Mouse (Mus musculus) limb, embryonic 14.5 days (tissue): ENCODE data around the gene Cryzl2. TPM values are rescaled to one million over a fixed set of nuclear protein-coding genes. Genes with fewer than 3 reads are reported as not detected.

ENCODE experiments used
- ATAC-seq: fragments of 200-750 bp; cut with Nextera tagmentation; 2 replicates; pipeline ENCODE4 v1.8.0; 2017; ENCODE audit warnings: low read depth, moderate number of reproducible peaks, moderate TSS enrichment; ENCODE audit not compliant: low FRiP score
- DNase-seq: peaks from one replicate; pipeline ENCODE4 v3.0.0-alpha.2; 2015; ENCODE audit warnings: low spot score
- H3K27ac ChIP-seq: fragments of 300-500 bp; sonication (generic); replicated peaks from 2 replicates; pipeline ENCODE4 v1.5.1; 2014; ENCODE audit warnings: low read depth, mild to moderate bottlenecking, low read length, moderate library complexity, mixed read lengths
- H3K27me3 ChIP-seq: fragments of 300-500 bp; sonication (generic); 2 replicates; pipeline ENCODE4 v1.6.1; 2014; ENCODE audit warnings: low read length, mixed read lengths; ENCODE audit not compliant: control insufficient read depth, insufficient read depth
- H3K36me3 ChIP-seq: fragments of 300-500 bp; sonication (generic); 2 replicates; pipeline ENCODE4 v1.6.1; 2014; ENCODE audit warnings: mild to moderate bottlenecking, low read length, moderate library complexity, mixed read lengths; ENCODE audit not compliant: control insufficient read depth, insufficient read depth
- H3K4me1 ChIP-seq: fragments of 300-500 bp; sonication (generic); 2 replicates; pipeline ENCODE4 v1.6.1; 2014; ENCODE audit warnings: antibody characterized with exemption, low read length, mixed read lengths; ENCODE audit not compliant: control insufficient read depth, insufficient read depth
- H3K4me2 ChIP-seq: fragments of 300-500 bp; sonication (generic); replicated peaks from 2 replicates; pipeline ENCODE4 v1.6.1; 2014; ENCODE audit warnings: low read depth, mild to moderate bottlenecking, low read length, moderate library complexity; ENCODE audit not compliant: severe bottlenecking
- H3K4me3 ChIP-seq: fragments of 300-500 bp; sonication (generic); replicated peaks from 2 replicates; pipeline ENCODE4 v1.5.1; 2014; ENCODE audit warnings: low read length
- H3K9ac ChIP-seq: fragments of 300-500 bp; sonication (generic); 2 replicates; pipeline ENCODE4 v1.6.1; 2014; ENCODE audit warnings: mild to moderate bottlenecking, low read depth, low read length, moderate library complexity; ENCODE audit not compliant: severe bottlenecking
- H3K9me3 ChIP-seq: fragments of 300-500 bp; sonication (generic); 2 replicates; pipeline ENCODE4 v1.6.1; 2016; ENCODE audit warnings: low read length; ENCODE audit not compliant: control insufficient read depth
- POLR2A ChIP-seq: fragments of 200-500 bp; IDR thresholded peaks from 2 replicates; pipeline ENCODE4 v1.8.0; 2012; ENCODE audit warnings: inconsistent platforms, mild to moderate bottlenecking, moderate library complexity, borderline replicate concordance; ENCODE audit not compliant: insufficient read depth, insufficient read length; ENCODE audit errors: extremely low read depth
- WGBS: fragments of 180-500 bp; shearing (Covaris S2); extraction: QIAGEN DNeasy Blood & Tissue Kit; methylation state at CpG from one replicate; pipeline ENCODE4 v1.1.7; 2014; 5-methylcytosine and 5-hydroxymethylcytosine counted together
- polyA plus RNA-seq, 2 experiments: library from polyadenylated mRNA; depleted of rRNA in 1 of 2; stranded (reverse) in 1 of 2; unstranded in 1 of 2; fragments of >200 nt; fragmentation: Nextera tagmentation in 1 of 2; extraction: Ambion mirVana in 1 of 2; gene quantifications; 2 replicates each; pipeline versions ENCODE4 v1.2.1 to v1.2.3; 2012 to 2014

Cryzl2 gene
- polyA plus RNA-seq, 2 experiments = 8.7 to 12.9 TPM

GRCm38 (mm10) chr1:157526625-157527024 is 68.2 kb downstream of the Cryzl2 start:
- H3K36me3 ChIP-seq = no peaks in the 10 kb centered on the region
- ATAC-seq = no peak
- H3K4me2 ChIP-seq = no peak overlapping the region
- H3K27me3 ChIP-seq = no peaks in the 10 kb centered on the region
- H3K4me3 ChIP-seq = no peak overlapping the region
- H3K9me3 ChIP-seq = no peaks in the 10 kb centered on the region
- H3K27ac ChIP-seq = no peak overlapping the region
- TF ChIP-seq POLR2A = no peak
- no peak for DNase-seq
- H3K9ac ChIP-seq = no peak overlapping the region
- WGBS = 65% methylated on average over 5 of the region's 5 CpGs
- no peaks in the 10 kb centered on the region for H3K4me1 ChIP-seq

- no peak for TF ChIP-seq POLR2A
- peak overlapping the region; percentile 3; the same call in 1 of the 2 replicates for H3K9ac ChIP-seq
- no peaks in the 10 kb centered on the region for H3K4me1 ChIP-seq
- 39% methylated on average over 8 of the region's 8 CpGs for WGBS
- H3K36me3 ChIP-seq = no peaks in the 10 kb centered on the region
- no peak overlapping the region for H3K27ac ChIP-seq
- ATAC-seq (no peak), DNase-seq (no peak)
- no peaks in the 10 kb centered on the region for H3K9me3 ChIP-seq
- no peaks in the 10 kb centered on the region for H3K27me3 ChIP-seq
- no peak overlapping the region for H3K4me3 ChIP-seq
- no peak overlapping the region for H3K4me2 ChIP-seq
Observed at GRCm38 (mm10) chr1:157532826-157533460, 74.6 kb downstream of the Cryzl2 start.

- Histone ChIP-seq H3K4me1 (no peaks in the 10 kb centered on the region), H3K9me3 (no peaks in the 10 kb centered on the region), H3K4me3 (no peak overlapping the region), H3K27ac (no peak overlapping the region), H3K4me2 (no peak overlapping the region), H3K9ac (no peak overlapping the region), H3K27me3 (no peaks in the 10 kb centered on the region), H3K36me3 (no peaks in the 10 kb centered on the region)
- no peak for ATAC-seq
- DNase-seq = no peak
- WGBS = 100% methylated on average over 1 of the region's 1 CpGs
- no peak for TF ChIP-seq POLR2A
Observed at GRCm38 (mm10) chr1:157535571-157535970, 77.2 kb downstream of the Cryzl2 start.

GRCm38 (mm10) chr1:157536471-157536870 is 78.1 kb downstream of the Cryzl2 start:
- H3K4me1 ChIP-seq = no peaks in the 10 kb centered on the region
- WGBS = 9% methylated on average over 6 of the region's 6 CpGs
- no peaks in the 10 kb centered on the region for H3K27me3 ChIP-seq
- H3K9ac ChIP-seq = no peak overlapping the region
- H3K27ac ChIP-seq = no peak overlapping the region
- no peak for TF ChIP-seq POLR2A
- no peak overlapping the region for H3K4me2 ChIP-seq
- DNase-seq (peak; percentile 67), ATAC-seq (peak; percentile 44; the same call in 1 of the 2 replicates)
- no peak overlapping the region for H3K4me3 ChIP-seq
- no peaks in the 10 kb centered on the region for H3K36me3 ChIP-seq
- H3K9me3 ChIP-seq = no peaks in the 10 kb centered on the region

- Histone ChIP-seq H3K9ac (no peak overlapping the region), H3K27me3 (no peaks in the 10 kb centered on the region), H3K9me3 (no peaks in the 10 kb centered on the region), H3K36me3 (no peaks in the 10 kb centered on the region), H3K4me3 (no peak overlapping the region), H3K27ac (no peak overlapping the region), H3K4me1 (no peaks in the 10 kb centered on the region), H3K4me2 (no peak overlapping the region)
- no peak for DNase-seq
- WGBS = 77% methylated on average over 5 of the region's 5 CpGs
- no peak for TF ChIP-seq POLR2A
- ATAC-seq = no peak
Observed at GRCm38 (mm10) chr1:157537636-157538035, 79.3 kb downstream of the Cryzl2 start.

Other genes with a start within 250 kb of the Cryzl2 start
- gene Rasal2, start 46.0 kb upstream of the Cryzl2 start, polyA plus RNA-seq (2012; rRNA removed) = 5.2 and 5.4 TPM in 2 replicates
- 10.2 and 11.5 TPM in 2 replicates for gene Rasal2, start 46.0 kb upstream of the Cryzl2 start, polyA plus RNA-seq (2014; fragmentation: Nextera tagmentation; extraction: Ambion mirVana)
- gene Sec16b, start 48.2 kb downstream of the Cryzl2 start, polyA plus RNA-seq (2012; rRNA removed) = 5.9 and 6.4 TPM in 2 replicates
- 4.2 and 6.1 TPM in 2 replicates for gene Sec16b, start 48.2 kb downstream of the Cryzl2 start, polyA plus RNA-seq (2014; fragmentation: Nextera tagmentation; extraction: Ambion mirVana)